Mouse (Mus musculus) megakaryocyte, embryonic 14.5 days (primary cell): ENCODE results near the gene Macrod1.

ENCODE experiments used
- FLI1 ChIP-seq: IDR thresholded peaks from 2 replicates; pipeline ENCODE4 v1.6.1; 2012; ENCODE audit warnings: low read length, inconsistent platforms, mixed read lengths
- GATA1 ChIP-seq: IDR thresholded peaks from 3 replicates; pipeline ENCODE4 v1.6.1; 2012; ENCODE audit warnings: mixed read lengths, low read length, inconsistent platforms, borderline replicate concordance

- TF ChIP-seq GATA1 (no peak), FLI1 (peak; percentile 80)
Observed at GRCm38 (mm10) chr19:7019191-7019590, 37.4 kb upstream of the Macrod1 start, which contains the start of gene Fermt3.
